Mouse (Mus musculus) lung, postnatal 0 days (tissue): ENCODE results near the gene Ppp1r37.

Experiments used
- CTCF ChIP-seq: IDR thresholded peaks from 2 replicates; pipeline ENCODE4 v1.5.1; 2016; ENCODE audit warnings: antibody characterized with exemption, mild to moderate bottlenecking
- EP300 ChIP-seq: IDR thresholded peaks from 2 replicates; pipeline ENCODE4 v1.6.1; 2016; ENCODE audit warnings: antibody characterized with exemption, mild to moderate bottlenecking, control low read depth

- TF ChIP-seq CTCF: peak; percentile 30
- TF ChIP-seq EP300: no peak
These were observed 54.5 kb downstream of the Ppp1r37 start, which contains the start of the genes Bloc1s3 and Trappc6a for GRCm38 (mm10) chr7:19508150-19508923.
